31 mouse cellular contexts compared by ENCODE assay signal in genomic region chr6:72104534-72104933, GRCm38 (mm10). TPM values are rescaled to one million over a fixed set of nuclear protein-coding genes. Genes with fewer than 3 reads are reported as not detected.
DNase-seq lines count a peak whose midpoint lies in the region; ATAC-seq and TF ChIP-seq lines count a peak whose summit lies in the region.
"Had no signal": no experiment of that assay in that cellular context is flagged by ENCODE, and none has a peak within 500 bp of the region (broad histone marks: within the 10 kb centered on the region; RNA-seq: fewer than 3 reads in every experiment).

No protein-coding gene starts in this region.

- peak overlapping the region; percentile 15; the same call in 1 of the 2 replicates for H3K9ac ChIP-seq in heart, embryonic 13.5 days
- H3K9ac ChIP-seq in heart, adult 2 months (ENCODE audit: low read depth, low read length): no peak overlapping the region
- peak overlapping the region; percentile 45; the same call in 1 of the 2 replicates for H3K9ac ChIP-seq in liver, adult 2 months (ENCODE audit: low read depth, low read length)
- peak overlapping the region; percentile 99 for H3K9ac ChIP-seq in liver, embryonic 13.5 days
- H3K9ac ChIP-seq: embryonic facial prominence, embryonic 12.5 days; heart, embryonic 12.5 days; hindbrain, embryonic 15.5 days; limb, embryonic 15.5 days; midbrain, embryonic 15.5 days; neural tube, embryonic 15.5 days; stomach, embryonic 15.5 days had no signal

- peak overlapping the region; percentile 5; the same call in 1 of the 2 replicates for H3K4me3 ChIP-seq in heart, embryonic 13.5 days
- no peak overlapping the region for H3K4me3 ChIP-seq in heart, adult 2 months
- H3K4me3 ChIP-seq in liver, adult 2 months (ENCODE audit: insufficient read depth, low read depth, low read length): no peak overlapping the region
- peak overlapping the region; percentile 29 for H3K4me3 ChIP-seq in liver, embryonic 13.5 days (replicated peaks)
- H3K4me3 ChIP-seq: embryonic facial prominence, embryonic 12.5 days; heart, embryonic 12.5 days; hindbrain, embryonic 10.5 days; hindbrain, embryonic 15.5 days; limb, embryonic 15.5 days; midbrain, embryonic 10.5 days; midbrain, embryonic 15.5 days; neural tube, embryonic 15.5 days; stomach, embryonic 15.5 days had no signal

- peaks cover 3% of the 10 kb centered on the region; the same call in 1 of the 2 replicates for H3K79me2 ChIP-seq in heart, adult 2 months (replicated peaks; ENCODE audit: control insufficient read depth, insufficient read depth, low read length)
- H3K79me2 ChIP-seq in liver, adult 2 months (ENCODE audit: control insufficient read depth, insufficient read depth, low read length): peaks cover 76% of the 10 kb centered on the region

- no peak for TF ChIP-seq CTCF in heart, adult 2 months (IDR thresholded peaks at IDR 0.05)
- TF ChIP-seq CTCF in liver, adult 2 months (IDR thresholded peaks at IDR 0.05; ENCODE audit: low read depth, low read length): no peak

- no peak for TF ChIP-seq EP300 in heart, adult 2 months (IDR thresholded peaks at IDR 0.05; ENCODE audit: insufficient read depth, low read depth, low read length)

- WGBS in heart, embryonic 13.5 days: 41% methylated on average over 7 of the region's 7 CpGs
- 61% methylated on average over 7 of the region's 7 CpGs for WGBS in heart, adult 2 months
- WGBS in liver, adult 2 months: 9% methylated on average over 7 of the region's 7 CpGs
- WGBS in liver, embryonic 13.5 days (ENCODE audit: insufficient replicate concordance): 16% methylated on average over 7 of the region's 7 CpGs

- H3K4me2 ChIP-seq in heart, embryonic 13.5 days: peak overlapping the region; percentile 59
- H3K4me2 ChIP-seq in liver, embryonic 13.5 days: peak overlapping the region; percentile 82
- H3K4me2 ChIP-seq: embryonic facial prominence, embryonic 12.5 days; hindbrain, embryonic 15.5 days; limb, embryonic 15.5 days; midbrain, embryonic 15.5 days; neural tube, embryonic 15.5 days; stomach, embryonic 15.5 days had no signal

- DNase-seq in heart, adult 2 months: no peak
- DNase-seq in liver, adult 2 months (ENCODE audit: extremely low read depth, low read depth, low spot score): peak; percentile 82
- peak; percentile 50 for DNase-seq in liver, embryonic 13.5 days
- no peak for DNase-seq in left cerebral cortex, postnatal 4 days
- no peak for DNase-seq in lung, postnatal 10 days
- DNase-seq: adrenal gland, adult 8-10 months; B cell, adult 2 months; cerebellum, adult 8-10 months; embryo, embryonic 11 days; heart, postnatal 14 days; kidney, adult 11 months; kidney, postnatal 14 days; lung, postnatal 14 days; retina, postnatal 1 day; right cerebral cortex, postnatal 14 days; thymus, adult 18-20 months; thymus, postnatal 25 days had no signal

- no peak for ATAC-seq in heart, embryonic 13.5 days (ENCODE audit: extremely low read depth, insufficient number of reproducible peaks, low FRiP score, low TSS enrichment)
- ATAC-seq in liver, embryonic 13.5 days (ENCODE audit: low read depth): peak; percentile 10; the same call in 1 of the 2 replicates
- peak; percentile 13 for ATAC-seq in megakaryocyte progenitor cell, adult 5-6 weeks (replicated peaks; ENCODE audit: poor library complexity)
- ATAC-seq: forebrain, embryonic 16.5 days; inflammation-experienced regulatory T-cells, adult 6 months; midbrain, embryonic 15.5 days had no signal

- no peaks in the 10 kb centered on the region for H3K27me3 ChIP-seq in heart, embryonic 13.5 days (replicated peaks)
- no peaks in the 10 kb centered on the region for H3K27me3 ChIP-seq in heart, adult 2 months (ENCODE audit: control insufficient read depth, insufficient read depth, low read length)
- H3K27me3 ChIP-seq in liver, adult 2 months (ENCODE audit: control insufficient read depth, insufficient read depth, low read length): no peaks in the 10 kb centered on the region
- no peaks in the 10 kb centered on the region for H3K27me3 ChIP-seq in liver, embryonic 13.5 days
- H3K27me3 ChIP-seq: CH12.LX; embryonic facial prominence, embryonic 12.5 days; heart, embryonic 12.5 days; hindbrain, embryonic 15.5 days; limb, embryonic 15.5 days; midbrain, embryonic 15.5 days; neural tube, embryonic 15.5 days; stomach, embryonic 15.5 days had no signal

- H3K27ac ChIP-seq in heart, embryonic 13.5 days (replicated peaks): no peak overlapping the region
- H3K27ac ChIP-seq in heart, adult 2 months: no peak overlapping the region
- H3K27ac ChIP-seq in liver, adult 2 months (replicated peaks; ENCODE audit: insufficient read depth, low read depth, low read length): peak overlapping the region; percentile 54
- H3K27ac ChIP-seq in liver, embryonic 13.5 days: peak overlapping the region; percentile 99
- H3K27ac ChIP-seq: embryonic facial prominence, embryonic 12.5 days; hindbrain, embryonic 10.5 days; hindbrain, embryonic 15.5 days; limb, embryonic 15.5 days; midbrain, embryonic 10.5 days; midbrain, embryonic 15.5 days; neural tube, embryonic 15.5 days; stomach, embryonic 15.5 days had no signal

- no peak for TF ChIP-seq POLR2A in heart, adult 2 months (IDR thresholded peaks at IDR 0.05; ENCODE audit: insufficient read depth, low read depth, low read length)
- no peak for TF ChIP-seq POLR2A in liver, adult 2 months (IDR thresholded peaks at IDR 0.05; ENCODE audit: extremely low read depth, insufficient read depth, low read length)

- H3K4me1 ChIP-seq in heart, embryonic 13.5 days: peaks cover 76% of the 10 kb centered on the region
- H3K4me1 ChIP-seq in heart, adult 2 months (ENCODE audit: control insufficient read depth, insufficient read depth, low read length): peaks cover 2% of the 10 kb centered on the region
- H3K4me1 ChIP-seq in liver, adult 2 months (ENCODE audit: control insufficient read depth, insufficient read depth, low read length): peaks cover 24% of the 10 kb centered on the region
- H3K4me1 ChIP-seq in liver, embryonic 13.5 days (replicated peaks): peaks cover 97% of the 10 kb centered on the region

- peaks cover 12% of the 10 kb centered on the region for H3K36me3 ChIP-seq in heart, embryonic 13.5 days
- H3K36me3 ChIP-seq in heart, adult 2 months (ENCODE audit: control insufficient read depth, insufficient read depth, low read length): no peaks in the 10 kb centered on the region
- no peaks in the 10 kb centered on the region for H3K36me3 ChIP-seq in liver, adult 2 months (ENCODE audit: control insufficient read depth, insufficient read depth, low read length)
- peaks cover 32% of the 10 kb centered on the region for H3K36me3 ChIP-seq in liver, embryonic 13.5 days
- H3K36me3 ChIP-seq: embryonic facial prominence, embryonic 12.5 days; hindbrain, embryonic 10.5 days; hindbrain, embryonic 15.5 days; limb, embryonic 15.5 days; midbrain, embryonic 15.5 days; neural tube, embryonic 15.5 days; stomach, embryonic 15.5 days had no signal

- intact Hi-C loops in heart, adult 2 months (cut with DNase I): no loop called here
- intact Hi-C loops in left cerebral cortex, postnatal 4 days (cut with DNase I): no loop called here

- H3K9me3 ChIP-seq in heart, embryonic 13.5 days: no peaks in the 10 kb centered on the region
- no peaks in the 10 kb centered on the region for H3K9me3 ChIP-seq in liver, embryonic 13.5 days (replicated peaks)
- H3K9me3 ChIP-seq: embryonic facial prominence, embryonic 12.5 days; hindbrain, embryonic 10.5 days; hindbrain, embryonic 15.5 days; limb, embryonic 15.5 days; midbrain, embryonic 10.5 days; midbrain, embryonic 15.5 days; neural tube, embryonic 15.5 days; stomach, embryonic 15.5 days had no signal

RNA-seq across cellular contexts. Expression of gene St3gal5, which starts 7.1 kb away (rescaled TPM):
- polyA plus RNA-seq in heart, embryonic 13.5 days (2015; fragmentation: Nextera tagmentation; extraction: Ambion mirVana): 50.2 and 50.8 TPM in 2 replicates
- 10 to 100 TPM; 67.6 to 78.4 TPM for total RNA-seq in heart, adult 2 months (2021)
- polyA plus RNA-seq in heart, adult 2 months (2012; rRNA removed): 39.7 and 50.8 TPM in 2 replicates
- total RNA-seq in liver, adult 2 months (2014; rRNA removed): 115 and 162 TPM in 2 replicates
- polyA plus RNA-seq in liver, adult 2 months (2012; rRNA removed): 61.4 and 133 TPM in 2 replicates
- 179 and 192 TPM in 2 replicates for polyA plus RNA-seq in liver, embryonic 13.5 days (2015; fragmentation: Nextera tagmentation; extraction: Ambion mirVana)
- total RNA-seq in megakaryocyte progenitor cell, adult 5-6 weeks (2015): 7.8 and 10.1 TPM in 2 replicates
- 11.5 and 14.6 TPM in 2 replicates for total RNA-seq in megakaryocyte progenitor cell, adult 5-6 weeks (2017)
- total RNA-seq in left cerebral cortex, postnatal 4 days (2021): 10 to 100 TPM; 55.3 to 63.6 TPM

Comparison
In these comparisons a context has a peak if more than half of its experiments do, and no peak if none do; other contexts are left out.
1. H3K4me3 ChIP-seq: peak in heart, embryonic 13.5 days (single experiment) and liver, embryonic 13.5 days (single experiment); none in heart, adult 2 months (single experiment) and liver, adult 2 months (single experiment).
2. H3K27ac ChIP-seq: peak in liver, adult 2 months (single experiment) and liver, embryonic 13.5 days (single experiment); none in heart, embryonic 13.5 days (single experiment) and heart, adult 2 months (single experiment).
3. DNase-seq: peak in liver, adult 2 months (single experiment) and liver, embryonic 13.5 days (single experiment); none in heart, adult 2 months (0 of 2), left cerebral cortex, postnatal 4 days (single experiment) and lung, postnatal 10 days (single experiment).